Mouse (Mus musculus) gastrocnemius, postnatal 10 days (tissue): ENCODE measurements around the gene Hnf4a. TPM values are rescaled to one million over a fixed set of nuclear protein-coding genes. Genes with fewer than 3 reads are reported as not detected.
"Not testable (repeated sequence)": the region's sequence is repeated elsewhere in the genome, so short reads cannot be mapped to it uniquely, and the experiment has no call there.

Experiments
- DNase-seq: peaks from one replicate; pipeline ENCODE4 v3.0.0; 2021; ENCODE audit warnings: mixed read lengths
- long read RNA-seq, 2 experiments: library from polyadenylated mRNA; stranded (forward); transcript quantifications; one replicate each; pipeline ENCODE4 v2.0.0; 2021
- total RNA-seq, 2 experiments: library from RNA; stranded (reverse); gene quantifications; 2 replicates each; pipeline ENCODE4 v1.2.3; 2021

Gene Hnf4a
- under 1 TPM in 1 of 2 experiments, not detected in 1; 0.23 TPM for total RNA-seq
- long read RNA-seq, experiment 1: 0 reads
- long read RNA-seq, experiment 2: 0 reads

GRCm38 (mm10) chr2:163506300-163507004 lies at the start of gene Hnf4a:
Gene Hnf4a (plus strand): TSS chr2:163506808.
- no peak for DNase-seq

DNA sequence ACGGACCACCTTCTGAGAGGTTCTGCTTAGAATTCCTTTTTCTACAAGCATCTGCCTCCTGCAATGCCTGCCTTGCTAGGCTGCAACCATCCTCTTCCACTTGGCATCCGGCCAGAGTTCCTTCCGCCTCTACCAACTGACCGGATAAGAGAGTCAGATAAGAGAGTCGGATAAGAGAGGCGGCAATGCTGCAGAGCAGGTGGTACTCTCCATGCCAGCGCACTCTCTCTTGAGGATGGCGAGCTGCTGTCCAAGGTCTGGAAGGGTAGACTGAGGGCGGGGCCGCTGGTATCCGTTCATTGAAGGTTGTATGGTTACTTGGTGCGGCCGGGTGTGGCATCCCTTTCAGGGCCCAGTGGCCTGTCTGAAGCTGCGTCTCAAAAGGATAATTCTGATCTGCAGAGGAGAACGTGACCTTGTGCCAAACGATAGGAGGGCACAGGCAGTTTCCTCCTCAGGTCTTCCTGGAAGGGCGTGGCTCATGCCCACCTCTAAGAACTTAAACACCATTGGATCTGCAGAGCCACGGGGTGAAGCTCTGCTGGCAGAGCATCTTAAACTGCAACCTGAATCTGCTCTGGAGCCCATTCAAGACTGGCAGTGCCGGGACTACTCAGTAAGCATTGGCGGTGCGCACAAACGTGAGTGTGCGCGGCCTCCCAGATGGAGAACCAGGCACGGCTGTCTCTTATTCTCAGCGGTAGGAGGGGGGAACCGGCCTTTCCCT lies 47.9 kb upstream of the Hnf4a start:
- peak; percentile 36 for DNase-seq

GRCm38 (mm10) chr2:163459380-163459779 lies 47.2 kb upstream of the Hnf4a start:
- peak; percentile 25 for DNase-seq

DNA sequence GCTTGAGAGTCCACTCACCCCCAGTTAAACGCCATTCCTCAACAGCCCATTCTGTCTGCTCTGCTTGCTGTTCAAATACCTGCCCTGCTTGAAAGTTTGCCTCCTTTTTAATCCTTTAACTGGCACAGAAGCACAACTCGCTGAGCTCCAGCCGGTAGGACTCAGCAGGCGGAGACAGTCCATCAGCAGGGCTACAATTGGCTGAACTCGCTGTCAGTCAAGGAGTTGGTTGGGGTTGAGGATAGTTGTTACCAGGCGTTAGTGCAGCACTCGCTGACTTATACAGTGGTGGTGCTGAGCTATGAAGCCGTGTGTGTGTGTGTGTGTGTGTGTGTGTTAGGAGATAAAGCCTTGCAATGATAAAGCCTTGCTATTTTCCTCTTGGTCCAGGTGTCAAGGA lies 46.0 kb upstream of the Hnf4a start:
- DNase-seq: no peak

GRCm38 (mm10) chr2:163461307-163461706 lies 45.3 kb upstream of the Hnf4a start:
- not testable (repeated sequence) for DNase-seq

DNA sequence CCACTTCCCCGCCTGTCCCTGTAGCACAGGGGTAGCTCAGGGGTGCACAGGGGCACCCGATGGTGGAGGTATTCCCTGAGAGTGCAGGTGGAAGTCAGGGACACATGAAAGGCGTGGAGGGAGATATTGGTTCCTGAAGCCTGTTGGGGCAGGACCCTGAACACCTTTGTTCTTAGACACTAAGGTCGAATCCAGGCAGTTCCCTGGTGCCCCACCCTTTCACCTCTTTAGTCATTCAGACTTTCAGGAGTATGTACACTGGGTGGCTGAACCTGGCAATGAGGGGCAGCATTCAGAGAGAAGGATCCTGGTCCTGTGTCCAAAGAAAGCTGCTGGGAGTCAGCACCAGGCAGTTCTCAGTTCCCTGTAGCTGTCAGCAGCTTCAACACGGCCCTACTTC lies 44.2 kb upstream of the Hnf4a start:
- DNase-seq: no peak

DNA sequence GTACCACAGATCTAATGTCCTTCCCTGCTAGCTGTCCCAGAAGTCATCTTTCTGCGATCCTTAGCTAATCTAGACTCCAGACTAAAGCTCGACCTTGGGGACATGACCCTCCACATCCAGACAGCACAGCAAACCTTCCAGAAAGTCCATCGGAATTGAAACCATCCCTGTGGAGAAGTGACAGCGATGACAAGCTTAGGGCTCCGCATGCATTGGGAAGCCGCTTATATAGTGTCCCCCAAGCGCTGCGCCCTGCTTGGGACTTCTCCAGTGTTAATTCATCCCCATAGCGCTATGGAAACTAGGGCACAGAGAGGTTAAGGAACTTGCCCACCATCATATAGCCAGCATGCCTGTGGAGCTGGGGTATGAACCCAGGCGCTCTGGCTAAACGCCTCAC lies 43.8 kb upstream of the Hnf4a start:
- no peak for DNase-seq

GRCm38 (mm10) chr2:163463251-163463769 lies 43.3 kb upstream of the Hnf4a start:
- no peak for DNase-seq

- DNase-seq: no peak
These were observed 42.6 kb upstream of the Hnf4a start for GRCm38 (mm10) chr2:163463998-163464397.

GRCm38 (mm10) chr2:163464562-163464961 lies 42.0 kb upstream of the Hnf4a start:
- no peak for DNase-seq

GRCm38 (mm10) chr2:163466771-163467170 lies 39.8 kb upstream of the Hnf4a start:
- DNase-seq: no peak

- no peak for DNase-seq
These were observed 39.0 kb upstream of the Hnf4a start for GRCm38 (mm10) chr2:163467585-163467984.

- no peak for DNase-seq
These were observed 37.7 kb upstream of the Hnf4a start for GRCm38 (mm10) chr2:163468866-163469265.

- DNase-seq: no peak
These were observed 36.9 kb upstream of the Hnf4a start for GRCm38 (mm10) chr2:163469711-163470110.

GRCm38 (mm10) chr2:163471136-163471535 lies 35.5 kb upstream of the Hnf4a start:
- no peak for DNase-seq

DNA sequence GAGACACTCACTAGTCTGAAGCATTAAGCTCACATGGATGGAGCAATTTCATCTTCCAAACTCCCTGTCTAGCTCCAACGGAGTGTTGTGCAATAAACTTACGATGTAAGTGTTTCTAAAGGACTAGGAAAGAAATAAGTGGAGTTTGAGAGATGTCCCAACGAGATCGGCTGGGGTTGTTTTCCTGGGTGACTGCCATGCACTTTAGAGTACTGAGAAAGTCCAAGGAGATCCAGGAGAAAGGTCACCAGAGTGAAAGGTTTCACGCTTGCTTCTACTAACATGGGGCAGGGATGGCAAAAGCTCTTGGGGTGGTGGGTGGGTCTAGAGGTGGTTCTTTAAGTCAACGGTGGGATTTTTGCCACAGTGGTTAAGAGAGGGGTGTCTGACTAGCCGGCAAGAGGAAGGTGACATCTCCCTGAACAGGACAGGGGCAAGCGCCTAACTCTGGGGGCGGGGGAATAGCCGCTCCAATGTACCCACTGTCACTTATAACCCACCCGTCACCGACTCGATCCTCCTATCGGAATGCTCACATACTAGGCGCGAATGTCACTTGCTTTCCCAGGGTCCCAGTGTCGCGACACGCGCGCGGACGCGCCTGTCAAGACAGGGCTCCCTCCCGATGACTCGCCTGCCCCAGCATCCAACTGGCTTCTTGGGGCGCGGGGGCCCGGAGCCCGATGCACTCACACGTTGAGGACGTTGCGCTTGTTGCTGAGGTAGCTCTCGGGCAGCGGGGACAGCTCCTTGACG lies 34.7 kb upstream of the Hnf4a start:
- DNase-seq: no peak

DNA sequence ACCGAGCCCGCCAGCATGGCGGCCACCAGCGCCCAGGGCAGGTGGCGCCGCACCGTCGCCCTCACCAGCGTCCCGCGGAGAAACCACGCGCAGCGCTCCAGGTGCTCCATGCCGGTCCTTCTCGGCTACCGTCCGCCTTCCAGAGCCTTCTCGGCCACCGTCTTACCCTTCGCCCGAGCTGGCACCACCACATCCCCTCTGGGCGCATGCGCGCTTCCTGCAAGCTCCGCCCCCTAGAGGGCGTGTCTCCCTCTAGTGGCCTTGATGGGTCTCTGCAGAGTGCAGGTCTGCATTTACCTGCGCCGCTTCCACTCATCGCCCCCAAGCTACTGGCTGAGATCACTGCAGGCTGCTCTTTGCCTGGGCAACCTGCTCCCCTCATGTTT lies 34.1 kb upstream of the Hnf4a start, which contains the start of gene Fitm2:
Gene Fitm2 (minus strand): TSS at position 164 of the 386 bp plus-strand sequence.
- peak; percentile 96 for DNase-seq

DNA sequence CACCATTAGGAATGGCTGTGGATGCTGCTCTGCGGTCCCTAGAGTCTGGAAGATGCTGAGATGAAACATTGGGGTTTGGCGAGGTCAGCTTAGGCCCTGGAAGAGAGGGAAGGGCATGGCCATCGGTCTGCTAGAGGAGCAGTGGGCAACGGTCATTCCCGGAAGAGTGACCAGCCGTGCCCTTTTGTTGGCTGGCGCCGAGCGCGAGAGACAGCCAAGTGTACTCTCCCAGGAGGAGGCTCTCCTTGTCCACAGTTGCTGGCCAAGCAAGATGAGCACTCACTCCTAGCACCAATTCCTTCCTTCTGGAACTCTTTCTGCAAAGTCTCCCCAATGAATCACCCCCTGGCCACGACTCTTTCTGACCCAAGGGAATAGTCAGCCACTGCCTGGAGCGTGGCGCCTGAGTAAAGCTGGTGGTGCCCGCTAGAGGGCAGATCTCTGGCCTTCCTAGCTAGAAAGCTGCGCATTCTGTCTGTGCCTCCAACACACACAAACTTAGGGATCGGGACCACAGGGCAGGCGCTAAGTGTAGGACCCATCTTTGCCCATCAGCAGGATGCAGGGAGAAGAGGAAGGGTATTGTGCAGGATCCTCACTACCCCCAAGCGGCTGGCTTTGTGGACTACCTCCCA lies 26.3 kb upstream of the Hnf4a start:
- no peak for DNase-seq

GRCm38 (mm10) chr2:163481539-163482029 lies 25.0 kb upstream of the Hnf4a start:
- peak; percentile 31 for DNase-seq

DNA sequence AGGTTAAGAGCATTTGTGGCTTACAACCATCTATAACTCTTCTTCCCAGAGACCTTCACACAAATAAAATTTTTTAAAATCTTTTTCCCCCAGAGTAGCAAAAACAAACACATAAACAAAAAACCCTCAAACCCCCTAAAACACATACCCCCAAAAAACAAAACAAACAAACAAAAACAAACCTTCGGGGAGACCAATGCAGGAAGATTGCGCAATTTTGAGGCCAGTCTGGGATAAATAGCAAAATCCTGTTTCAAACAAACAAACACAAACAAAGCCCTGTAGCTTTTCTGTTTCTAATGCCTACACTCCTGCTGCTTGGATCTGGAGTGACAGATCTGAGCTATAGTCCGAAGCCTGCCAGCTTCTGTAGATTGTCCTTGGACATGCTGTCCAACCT lies 19.2 kb upstream of the Hnf4a start:
- DNase-seq: no peak

- DNase-seq: no peak
These were observed 16.8 kb upstream of the Hnf4a start for GRCm38 (mm10) chr2:163489725-163490291.

DNA sequence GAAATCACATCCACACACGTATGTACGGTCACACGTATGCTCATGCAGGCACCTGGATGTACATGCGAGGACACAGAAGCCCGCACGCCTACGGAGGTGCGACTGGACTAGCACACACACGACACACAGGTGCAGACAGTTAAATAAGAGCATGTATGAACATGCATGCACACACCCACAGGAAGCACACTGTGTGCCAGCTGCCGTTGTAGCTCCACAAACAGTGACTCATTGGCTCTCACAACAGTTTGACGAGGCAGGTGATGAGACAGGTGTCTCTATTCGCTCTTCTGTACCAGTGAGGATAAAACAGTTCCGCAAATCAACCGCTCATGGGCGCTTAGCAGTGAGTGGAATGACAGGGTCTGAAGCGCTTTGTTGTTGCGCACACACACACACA lies 16.0 kb upstream of the Hnf4a start:
- DNase-seq: no peak
